Mouse (Mus musculus): ENCODE results near the gene Ost4.

- TF ChIP-seq CTCF (IDR thresholded peaks at IDR 0.05; ENCODE audit: low read depth) (no peak), EP300 (IDR thresholded peaks at IDR 0.05; ENCODE audit: low read depth) (peak; percentile 22; the same call in 1 of the 2 replicates)
Measured at GRCm38 (mm10) chr5:30908426-30909299, 1.1 kb upstream of the Ost4 start.

Measured in heart, postnatal 0 days (tissue).